Mouse (Mus musculus): ENCODE results near the gene Xpot.

Gene Xpot

GRCm38 (mm10) chr10:121623670-121624069, 2.5 kb downstream of the Xpot start:
- in situ Hi-C loops (cut with MboI, MseI), result loop anchor here (25.0 kb wide), 2 partner anchors 1511 to 1514 kb away; partner anchors contain the start of gene Helb

- in situ Hi-C loops (cut with MboI, MseI), result loop anchor here (25.0 kb wide), 2 partner anchors 1510 to 1515 kb away; partner anchors contain the start of gene Helb
These were observed 3.7 kb downstream of the Xpot start for GRCm38 (mm10) chr10:121622431-121622830.

- in situ Hi-C loops (cut with MboI, MseI), result loop anchor here (25.0 kb wide), 2 partner anchors 1504 to 1521 kb away; partner anchors contain the start of gene Helb
These were observed 10.2 kb downstream of the Xpot start for GRCm38 (mm10) chr10:121615935-121616334.

DNA sequence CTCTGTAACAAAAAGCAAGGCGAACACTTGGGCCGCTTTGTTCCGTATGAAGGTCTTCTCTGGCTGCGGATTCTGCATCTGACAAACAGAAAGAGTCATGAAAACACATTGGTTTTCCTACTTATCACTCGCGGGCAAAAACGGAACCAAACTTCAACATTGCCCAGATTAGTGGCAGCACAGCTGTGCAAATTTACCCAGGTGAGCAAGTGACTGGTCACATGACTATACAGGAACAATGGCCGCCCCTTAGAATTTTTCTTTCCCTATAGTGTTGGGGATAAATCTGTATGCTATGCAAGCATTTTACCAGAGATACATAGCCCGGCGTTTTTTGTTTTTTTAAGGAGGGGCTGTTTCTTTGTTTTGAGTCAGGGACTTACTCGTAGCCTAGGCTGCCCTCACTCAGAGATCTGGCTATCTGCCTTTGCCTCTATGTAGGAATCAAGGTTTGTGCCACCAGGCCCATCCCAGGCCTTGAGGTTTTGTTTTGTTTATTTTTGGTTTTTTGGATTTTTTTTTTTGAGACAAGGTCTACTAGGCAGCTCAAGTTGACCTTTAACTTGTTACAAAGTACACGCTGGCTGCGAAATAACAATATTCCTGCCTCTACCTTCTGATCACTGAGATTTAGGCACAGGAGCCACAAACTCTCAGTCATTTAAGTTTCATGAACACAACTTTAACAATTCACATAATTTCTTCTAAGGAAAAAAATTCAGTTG, 10.8 kb downstream of the Xpot start:
- in situ Hi-C loops (cut with MboI, MseI), result loop anchor here (25.0 kb wide), 2 partner anchors 1503 to 1522 kb away; partner anchors contain the start of gene Helb

- in situ Hi-C loops (cut with MboI, MseI), result loop anchor here (25.0 kb wide), 2 partner anchors 1501 to 1524 kb away; partner anchors contain the start of gene Helb
These were observed 12.6 kb downstream of the Xpot start for GRCm38 (mm10) chr10:121613570-121613969.

GRCm38 (mm10) chr10:121612448-121612847, 13.7 kb downstream of the Xpot start:
- in situ Hi-C loops (cut with MboI, MseI), result loop anchor here (25.0 kb wide), 2 partner anchors 1500 to 1525 kb away; partner anchors contain the start of gene Helb

DNA sequence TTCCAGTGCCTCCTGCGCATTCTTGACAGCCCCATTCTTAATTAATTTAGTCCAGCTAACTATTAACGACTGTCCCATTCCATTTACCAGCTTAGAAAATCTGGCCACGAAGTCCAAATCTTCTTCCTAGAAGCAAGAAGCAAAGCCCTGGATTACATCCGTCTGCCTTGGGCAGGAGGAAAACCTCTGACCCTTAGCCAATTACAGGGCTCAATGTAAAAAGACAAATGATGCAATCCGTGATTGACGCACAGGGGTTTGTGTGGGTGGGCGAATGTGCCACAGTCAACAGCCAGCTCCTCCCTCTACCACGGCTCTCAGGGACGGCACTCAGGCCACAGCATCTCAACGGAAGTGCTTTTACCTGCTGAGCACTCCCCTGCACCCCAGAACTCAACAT, 14.5 kb downstream of the Xpot start:
- in situ Hi-C loops (cut with MboI, MseI), result loop anchor here (25.0 kb wide), 2 partner anchors 1499 to 1526 kb away; partner anchors contain the start of gene Helb

- in situ Hi-C loops (cut with MboI, MseI), result loop anchor here (25.0 kb wide), 2 partner anchors 1496 to 1529 kb away; partner anchors contain the start of gene Helb
These were observed 18.0 kb downstream of the Xpot start for GRCm38 (mm10) chr10:121608177-121608576.

DNA sequence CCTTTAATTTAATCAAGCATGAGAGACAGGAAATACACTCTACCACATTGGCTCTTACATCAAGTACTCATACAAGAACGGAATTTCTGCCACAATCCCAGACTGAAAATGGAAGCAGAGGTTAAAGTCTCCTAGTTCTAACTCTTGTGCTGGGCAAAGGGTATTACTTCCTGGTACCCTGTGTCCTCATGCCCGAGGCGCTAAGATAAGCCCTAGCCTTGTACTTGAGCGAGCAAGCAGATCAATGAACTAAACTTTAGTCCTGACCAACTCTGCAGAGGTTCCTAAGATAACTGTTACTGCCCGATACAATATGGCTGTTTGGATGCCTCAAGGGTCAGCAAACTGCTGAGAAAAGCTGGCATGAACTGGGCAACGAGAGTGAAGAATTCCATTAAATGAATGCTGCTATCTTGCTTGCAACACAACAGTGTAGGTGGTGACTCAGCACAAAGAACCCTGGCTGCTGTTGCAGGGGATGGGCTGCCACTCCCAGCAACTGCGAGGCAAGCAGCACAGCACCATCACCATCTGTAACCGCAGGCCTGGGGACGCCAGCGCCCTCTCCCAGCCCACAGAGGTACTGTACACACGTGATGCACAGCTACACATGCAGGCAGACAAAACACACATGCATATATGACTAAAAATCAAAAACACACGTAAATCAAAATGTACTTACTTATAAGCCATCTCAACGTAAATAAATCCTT, 21.3 kb downstream of the Xpot start:
- in situ Hi-C loops (cut with MboI, MseI), result loop anchor here (25.0 kb wide), 2 partner anchors 1492 to 1533 kb away; partner anchors contain the start of gene Helb

DNA sequence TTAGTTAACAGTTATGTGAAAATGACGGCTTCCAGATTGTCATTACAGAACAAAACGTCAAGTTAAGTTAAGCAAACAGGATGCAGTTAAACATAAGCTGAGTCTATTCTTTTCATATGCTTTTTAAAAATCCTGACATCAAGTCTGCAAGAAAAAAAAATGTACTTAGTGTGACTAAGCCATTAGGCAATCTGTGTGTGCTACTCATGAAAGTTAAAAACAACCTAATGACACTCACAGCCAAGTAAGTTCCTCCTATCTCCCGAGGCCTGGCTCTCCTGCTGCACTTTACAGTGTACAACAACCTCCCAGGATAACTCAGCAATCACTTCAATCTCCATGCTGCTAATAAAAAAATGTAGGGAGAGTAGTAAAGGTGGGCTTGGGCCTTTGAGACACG, 22.6 kb downstream of the Xpot start:
- in situ Hi-C loops (cut with MboI, MseI), result loop anchor here (25.0 kb wide), 2 partner anchors 1491 to 1534 kb away; partner anchors contain the start of gene Helb

GRCm38 (mm10) chr10:121601272-121601671, 24.9 kb downstream of the Xpot start:
- in situ Hi-C loops (cut with MboI, MseI), result loop anchor here (25.0 kb wide), 2 partner anchors 1489 to 1536 kb away; partner anchors contain the start of gene Helb

DNA sequence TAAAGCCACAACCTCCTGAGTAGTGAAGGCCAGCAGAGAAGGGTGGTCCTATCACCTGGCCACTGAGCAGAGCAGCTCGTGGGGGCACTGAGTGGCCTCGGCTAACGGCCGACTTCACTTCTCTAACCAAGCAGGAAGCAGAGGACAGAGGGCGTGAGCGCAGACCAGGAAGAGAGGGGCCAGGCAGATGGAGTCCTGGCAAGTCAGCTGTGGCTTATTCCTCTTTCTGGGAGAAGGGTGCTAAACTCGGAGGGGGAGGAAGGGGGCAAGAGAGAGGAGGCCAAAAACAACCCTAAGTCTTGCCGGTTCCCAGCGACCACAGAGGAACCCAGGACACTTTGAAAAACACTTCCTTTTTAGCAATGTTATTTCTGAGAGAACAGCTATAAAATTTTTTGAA, 29.6 kb downstream of the Xpot start:
- in situ Hi-C loops (cut with MboI, MseI), result no loop called here

DNA sequence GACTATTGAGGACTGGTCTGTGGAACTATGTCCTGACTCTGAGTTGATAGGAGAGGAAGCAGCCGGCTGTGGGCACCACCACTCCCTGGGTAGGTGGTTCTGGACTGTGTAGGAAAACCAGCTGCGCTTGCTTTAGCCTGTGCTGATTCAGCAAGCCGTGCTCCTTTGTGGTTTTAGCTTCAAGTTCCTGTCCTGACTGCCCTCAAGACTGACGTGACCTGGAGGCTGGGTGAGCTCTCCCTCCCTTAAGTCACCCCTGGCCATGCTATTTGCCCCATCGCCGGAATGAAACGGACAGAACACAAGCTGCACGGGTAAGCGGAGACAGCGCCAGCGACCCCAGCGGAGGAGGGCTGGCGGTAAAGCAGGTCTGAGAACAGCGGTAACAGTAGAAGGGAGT, 35.0 kb downstream of the Xpot start:
- in situ Hi-C loops (cut with MboI, MseI), result no loop called here

GRCm38 (mm10) chr10:121587371-121587840, 38.7 kb downstream of the Xpot start:
- in situ Hi-C loops (cut with MboI, MseI), result no loop called here

DNA sequence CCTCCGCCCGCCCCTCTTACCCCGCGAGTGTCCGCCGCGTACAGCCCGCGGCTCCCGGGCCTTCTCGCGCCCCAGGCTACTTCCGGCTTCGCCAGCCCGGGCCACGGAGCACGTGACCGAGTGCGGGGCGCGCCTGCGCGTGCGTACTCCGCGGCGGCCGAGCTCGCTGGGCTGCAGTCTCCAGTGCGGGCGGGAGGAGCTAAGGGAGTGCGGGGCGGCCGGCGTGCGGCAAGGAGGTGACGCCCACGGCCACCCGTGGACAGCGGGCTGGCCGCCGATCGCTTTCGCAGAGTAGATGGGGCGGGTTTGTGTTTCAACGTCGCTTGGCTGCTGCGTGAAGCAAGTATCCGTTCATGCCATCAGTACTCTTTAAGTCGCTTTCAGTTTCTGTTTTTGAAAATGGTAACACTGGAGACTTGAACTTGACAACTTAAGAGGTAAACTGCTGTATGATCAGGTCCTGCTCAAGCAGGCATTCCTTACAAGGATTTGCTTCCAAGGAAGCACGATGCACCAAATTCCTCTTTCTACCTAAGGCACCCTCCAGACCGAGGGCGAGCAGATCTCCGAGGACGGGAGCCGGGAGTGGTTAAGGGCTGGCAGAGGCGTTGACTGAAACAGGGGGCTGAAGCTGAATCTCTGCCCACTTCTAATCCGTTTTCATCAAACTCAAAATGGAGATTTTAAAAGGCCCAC, 39.3 kb downstream of the Xpot start, which contains the start of gene Tbk1:
Tbk1 (minus strand) TSS at position 113 of the 696 bp plus-strand sequence.
- in situ Hi-C loops (cut with MboI, MseI), result no loop called here

DNA sequence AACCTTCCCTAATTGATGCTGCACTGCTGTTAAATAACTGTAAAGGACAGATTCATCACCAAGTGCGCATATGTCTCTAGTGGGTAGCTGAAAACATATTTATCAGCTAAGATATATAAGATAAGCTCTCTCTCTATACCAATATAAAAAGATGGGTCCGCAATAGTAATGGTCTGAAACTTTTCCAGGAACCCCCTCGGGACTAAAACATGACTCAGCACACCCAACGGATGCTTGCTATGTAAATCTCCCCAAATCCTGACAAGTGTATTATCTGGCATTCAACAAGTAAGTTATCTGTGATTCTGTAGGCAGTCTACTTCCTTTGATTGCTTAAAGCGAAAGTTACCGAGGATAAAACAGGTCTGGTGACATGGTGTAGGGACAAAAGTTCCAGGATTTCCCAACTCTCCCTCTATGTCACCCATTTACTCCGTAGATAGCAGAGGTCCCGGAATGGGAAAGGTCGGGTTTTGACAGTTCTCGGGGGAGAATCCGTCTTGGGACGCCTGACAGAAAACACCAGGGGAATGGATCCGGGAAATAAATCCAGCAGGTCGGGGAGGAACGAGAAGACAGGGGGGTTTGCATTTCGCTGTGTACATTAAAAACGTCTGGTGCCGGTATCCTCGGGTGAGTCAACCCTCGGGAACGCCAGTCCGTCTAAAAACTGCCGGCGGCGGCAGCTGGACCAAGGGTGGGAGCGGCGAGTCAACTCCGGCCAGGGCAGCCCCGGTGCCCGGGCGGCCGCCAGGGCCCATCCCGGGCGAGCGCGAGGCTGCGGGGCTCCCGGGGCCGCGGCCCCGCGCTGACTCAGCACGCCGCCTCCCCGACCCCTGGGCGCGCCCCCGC, 40.1 kb downstream of the Xpot start:
- in situ Hi-C loops (cut with MboI, MseI), result no loop called here

GRCm38 (mm10) chr10:121585056-121585790, 40.9 kb downstream of the Xpot start:
- in situ Hi-C loops (cut with MboI, MseI), result no loop called here

GRCm38 (mm10) chr10:121584033-121584432, 42.1 kb downstream of the Xpot start:
- in situ Hi-C loops (cut with MboI, MseI), result no loop called here

- in situ Hi-C loops (cut with MboI, MseI), result no loop called here
These were observed 43.1 kb downstream of the Xpot start for GRCm38 (mm10) chr10:121583016-121583415.

DNA sequence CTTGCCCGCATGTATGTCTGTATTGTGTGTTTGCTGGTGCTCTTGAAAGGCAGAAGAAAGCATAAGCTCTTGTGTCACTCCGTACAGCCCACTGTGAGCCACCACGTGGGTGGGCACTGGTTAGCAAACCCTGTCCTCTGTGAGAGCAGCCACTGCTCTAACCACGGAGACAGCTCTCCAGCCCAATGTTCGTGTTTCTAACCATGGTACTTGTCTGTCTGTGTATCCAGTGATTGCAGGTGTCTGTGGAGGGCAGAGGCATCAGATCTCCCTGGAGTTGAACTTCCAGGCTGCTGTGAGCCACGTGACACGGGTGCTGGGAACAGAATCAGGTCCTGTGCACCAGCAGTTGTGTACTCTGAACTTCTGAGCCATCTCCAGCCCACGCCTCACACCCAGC, 43.8 kb downstream of the Xpot start:
- in situ Hi-C loops (cut with MboI, MseI), result no loop called here
